Mouse (Mus musculus) heart, adult 2 months (tissue): ENCODE measurements around the gene 1700061G19Rik. TPM values are rescaled to one million over a fixed set of nuclear protein-coding genes. Genes with fewer than 3 reads are reported as not detected.

ENCODE experiments used
- DNase-seq, 2 experiments: peaks; one replicate each; pipeline ENCODE4 v3.0.0; 2021
- H3K27ac ChIP-seq: fragments of 200-600 bp; 2 replicates; pipeline ENCODE4 v1.8.1; 2022
- H3K27me3 ChIP-seq: fragments of 200-500 bp; 2 replicates; pipeline ENCODE4 v1.6.1; 2012; ENCODE audit warnings: mild to moderate bottlenecking, low read length, inconsistent platforms, mixed read lengths; ENCODE audit not compliant: control insufficient read depth, insufficient read depth
- H3K36me3 ChIP-seq: fragments of 200-500 bp; 2 replicates; pipeline ENCODE4 v1.6.1; 2012; ENCODE audit warnings: low read length, inconsistent platforms; ENCODE audit not compliant: control insufficient read depth, insufficient read depth
- H3K4me1 ChIP-seq: fragments of 200-500 bp; 2 replicates; pipeline ENCODE4 v1.6.1; 2011; ENCODE audit warnings: low read length; ENCODE audit not compliant: control insufficient read depth, insufficient read depth
- H3K4me3 ChIP-seq: fragments of 200-600 bp; 2 replicates; pipeline ENCODE4 v1.8.1; 2022
- H3K79me2 ChIP-seq: fragments of 200-500 bp; replicated peaks from 2 replicates; pipeline ENCODE4 v1.6.1; 2012; ENCODE audit warnings: mild to moderate bottlenecking, inconsistent platforms, low read length, moderate library complexity, mixed read lengths; ENCODE audit not compliant: control insufficient read depth, insufficient read depth
- H3K9ac ChIP-seq: fragments of 200-500 bp; 2 replicates; pipeline ENCODE4 v1.6.1; 2012; ENCODE audit warnings: low read depth, mild to moderate bottlenecking, control low read depth, inconsistent platforms, low read length, mixed read lengths
- CTCF ChIP-seq: fragments of 200-600 bp; IDR thresholded peaks from 2 replicates; pipeline ENCODE4 v1.8.1; 2022; ENCODE audit warnings: antibody characterized with exemption, mild to moderate bottlenecking, moderate library complexity
- EP300 ChIP-seq: fragments of 200-500 bp; IDR thresholded peaks from 2 replicates; pipeline ENCODE4 v1.6.1; 2011; ENCODE audit warnings: low read depth, low read length, control low read depth; ENCODE audit not compliant: insufficient read depth
- POLR2A ChIP-seq: fragments of 200-500 bp; IDR thresholded peaks from 2 replicates; pipeline ENCODE4 v1.6.1; 2011; ENCODE audit warnings: mild to moderate bottlenecking, low read depth, low read length, control low read depth; ENCODE audit not compliant: insufficient read depth
- WGBS: fragments of 180-500 bp; shearing (Covaris S2); methylation state at CpG from one replicate; pipeline ENCODE4 v1.1.7; 2018; 5-methylcytosine and 5-hydroxymethylcytosine counted together
- intact Hi-C: fragments of 180-260 bp; cut with DNase I; formaldehyde crosslinking; loops from one replicate; pipeline ENCODE4 v1.15.1; 2025
- polyA plus RNA-seq: library from polyadenylated mRNA; depleted of rRNA; stranded (reverse); fragments of >200 nt; gene quantifications from 2 replicates; pipeline ENCODE4 v1.2.3, GENCODE M21; 2012
- total RNA-seq, 2 experiments: library from RNA; stranded (reverse); gene quantifications; 2 replicates each; pipeline ENCODE4 v1.2.3; 2021

1700061G19Rik gene
- total and polyA plus RNA-seq, 3 experiments = 0.04 TPM; not detected in 2

DNA sequence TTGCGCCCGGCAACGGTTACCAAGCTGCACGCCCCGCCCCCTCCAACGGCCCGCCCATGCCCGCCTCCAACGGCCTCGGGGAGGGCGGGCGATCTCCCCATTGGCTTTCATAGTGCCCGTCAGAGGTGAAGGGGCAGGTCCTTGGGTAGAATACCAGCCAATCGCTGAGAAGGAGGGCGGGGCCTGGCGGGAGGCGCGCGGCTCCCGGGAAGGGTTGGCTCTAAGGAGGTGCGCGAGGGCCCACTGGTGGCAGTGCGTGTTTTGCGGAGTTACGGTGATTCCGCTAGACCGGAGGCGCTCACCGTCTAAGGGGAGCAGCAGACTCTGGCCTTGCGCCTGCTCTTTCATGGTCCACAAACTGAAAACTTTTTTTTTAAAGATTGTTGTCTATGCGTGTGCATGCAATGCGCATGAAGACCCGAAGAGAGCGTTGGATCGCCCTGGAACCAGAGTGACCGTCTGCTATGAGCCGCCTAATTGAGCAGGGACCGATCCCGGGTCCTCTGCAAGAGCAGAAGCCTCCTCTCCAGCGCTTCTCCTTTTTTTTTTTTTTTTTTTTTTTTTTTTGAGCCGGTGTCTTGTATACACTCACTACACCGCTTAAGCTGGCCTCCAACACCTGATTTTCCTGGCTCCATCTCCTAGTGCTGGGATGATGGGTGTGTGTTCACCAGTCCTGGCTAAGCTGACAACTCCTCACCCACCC lies 44.0 kb upstream of the 1700061G19Rik start:
- WGBS = under 1% methylated on average over 42 of the region's 42 CpGs
- TF ChIP-seq EP300 = no peak
- 0 out of 2 replicates have a peak, but pooled peaks have one; percentile 20 for TF ChIP-seq POLR2A
- peak; percentile 72 for TF ChIP-seq CTCF
- no peak overlapping the region for H3K27ac ChIP-seq

GRCm38 (mm10) chr17:56832918-56833317 lies 42.4 kb upstream of the 1700061G19Rik start:
- no peak overlapping the region for H3K27ac ChIP-seq
- TF ChIP-seq POLR2A = no peak
- no peak for TF ChIP-seq CTCF
- TF ChIP-seq EP300 = no peak
- H3K36me3 ChIP-seq = no peaks in the 10 kb centered on the region
- 83% methylated on average over 1 of the region's 1 CpGs for WGBS
- intact Hi-C loops = loop anchor here (5.0 kb wide), 4 partner anchors 66 to 224 kb away; partner anchors contain the start of genes Crb3, Mllt1, Ndufa11 and Slc25a23
- DNase-seq = no peak
- no peaks in the 10 kb centered on the region for H3K4me1 ChIP-seq
- no peak overlapping the region for H3K9ac ChIP-seq
- no peaks in the 10 kb centered on the region for H3K27me3 ChIP-seq
- H3K79me2 ChIP-seq = no peaks in the 10 kb centered on the region
- H3K4me3 ChIP-seq = no peak overlapping the region

More for the DNA sequence above, 44.0 kb upstream of the 1700061G19Rik start:
- H3K4me1 ChIP-seq = no peaks in the 10 kb centered on the region
- H3K79me2 ChIP-seq = no peaks in the 10 kb centered on the region
- H3K4me3 ChIP-seq = peak overlapping the region; percentile 46
- H3K27me3 ChIP-seq = no peaks in the 10 kb centered on the region
- H3K36me3 ChIP-seq = no peaks in the 10 kb centered on the region
- DNase-seq = peak; percentile 99
- H3K9ac ChIP-seq = 0 out of 2 replicates have a peak overlapping the region, but pooled peaks have one; percentile 9
- intact Hi-C loops = loop anchor here (2.0 to 5.0 kb wide), 5 partner anchors 16 to 226 kb away; partner anchors contain the start of genes Crb3, Mllt1, Ndufa11 and Slc25a23

- TF ChIP-seq CTCF = no peak
- TF ChIP-seq EP300 = no peak
- no peak for TF ChIP-seq POLR2A
- intact Hi-C loops = loop anchor here (5.0 kb wide), 4 partner anchors 66 to 224 kb away; partner anchors contain the start of genes Crb3, Mllt1, Ndufa11 and Slc25a23
- Histone ChIP-seq H3K79me2 (no peaks in the 10 kb centered on the region), H3K4me1 (no peaks in the 10 kb centered on the region), H3K36me3 (no peaks in the 10 kb centered on the region), H3K9ac (no peak overlapping the region), H3K27ac (no peak overlapping the region), H3K4me3 (no peak overlapping the region), H3K27me3 (no peaks in the 10 kb centered on the region)
- WGBS = 98% methylated on average over 1 of the region's 1 CpGs
- DNase-seq = no peak
Observed at GRCm38 (mm10) chr17:56833381-56833780, 41.9 kb upstream of the 1700061G19Rik start.

DNA sequence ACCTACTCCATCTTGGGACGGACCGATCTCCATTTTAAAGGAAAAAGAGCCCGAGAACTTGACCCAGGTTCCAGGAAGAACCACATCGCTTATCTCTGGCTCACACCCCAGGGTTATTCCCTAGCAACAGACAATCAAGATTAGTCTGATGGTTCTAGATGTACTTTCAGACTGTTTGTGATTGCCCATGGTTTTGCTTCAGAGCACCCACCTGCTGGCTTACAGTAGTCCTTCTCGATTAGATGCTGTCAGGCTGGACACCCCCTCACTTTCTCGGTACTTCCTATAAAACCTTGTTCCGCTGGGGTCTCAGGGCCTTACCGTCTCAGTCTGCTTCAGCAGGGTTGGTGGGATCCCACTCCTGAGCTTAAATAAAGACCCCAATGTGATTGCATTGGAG lies 38.9 kb upstream of the 1700061G19Rik start:
- intact Hi-C loops = no loop called here
- Histone ChIP-seq H3K27me3 (no peaks in the 10 kb centered on the region), H3K9ac (no peak overlapping the region), H3K36me3 (no peaks in the 10 kb centered on the region), H3K27ac (no peak overlapping the region), H3K4me1 (no peaks in the 10 kb centered on the region), H3K4me3 (no peak overlapping the region), H3K79me2 (no peaks in the 10 kb centered on the region)
- 82% methylated on average over 8 of the region's 8 CpGs for WGBS
- no peak for DNase-seq
- TF ChIP-seq EP300 (no peak), POLR2A (no peak)

- no peak overlapping the region for H3K27ac ChIP-seq
- intact Hi-C loops = no loop called here
- H3K36me3 ChIP-seq = no peaks in the 10 kb centered on the region
- no peaks in the 10 kb centered on the region for H3K27me3 ChIP-seq
- no peak for TF ChIP-seq POLR2A
- no peak for TF ChIP-seq EP300
- no peak for TF ChIP-seq CTCF
- no peaks in the 10 kb centered on the region for H3K4me1 ChIP-seq
- DNase-seq = no peak
- H3K4me3 ChIP-seq = no peak overlapping the region
- WGBS = 81% methylated on average over 7 of the region's 7 CpGs
- no peak overlapping the region for H3K9ac ChIP-seq
- no peaks in the 10 kb centered on the region for H3K79me2 ChIP-seq
Observed at GRCm38 (mm10) chr17:56840524-56840923, 34.8 kb upstream of the 1700061G19Rik start.

- intact Hi-C loops = no loop called here
- Histone ChIP-seq H3K27ac (no peak overlapping the region), H3K27me3 (no peaks in the 10 kb centered on the region), H3K4me1 (no peaks in the 10 kb centered on the region), H3K79me2 (no peaks in the 10 kb centered on the region), H3K36me3 (no peaks in the 10 kb centered on the region), H3K4me3 (no peak overlapping the region), H3K9ac (no peak overlapping the region)
- no peak for TF ChIP-seq EP300
- no peak for TF ChIP-seq POLR2A
- no peak for TF ChIP-seq CTCF
- DNase-seq = no peak
- 75% methylated on average over 5 of the region's 5 CpGs for WGBS
Observed at GRCm38 (mm10) chr17:56842173-56842572, 33.1 kb upstream of the 1700061G19Rik start.
